Mouse (Mus musculus) embryonic facial prominence, embryonic 10.5 days (tissue): ENCODE measurements at regions not wholly inside any gene's neighbourhood (a gene's known extent, or its start where the extent isn't known, plus 50 kb on each side); places are given as distances from the start of the nearest gene placed in this dataset.

Source experiments
- DNase-seq: peaks from one replicate; pipeline ENCODE4 v3.0.0-alpha.2; 2017; ENCODE audit warnings: low spot score
- H3K27ac ChIP-seq: fragments of 300-500 bp; sonication (generic); replicated peaks from 2 replicates; pipeline ENCODE4 v1.5.1; 2016; ENCODE audit warnings: mild to moderate bottlenecking
- H3K27me3 ChIP-seq: fragments of 300-500 bp; sonication (generic); replicated peaks from 2 replicates; pipeline ENCODE4 v1.6.1; 2016; ENCODE audit warnings: low read depth, mild to moderate bottlenecking; ENCODE audit not compliant: poor library complexity, severe bottlenecking
- H3K36me3 ChIP-seq: fragments of 300-500 bp; sonication (generic); replicated peaks from 2 replicates; pipeline ENCODE4 v1.6.1; 2016; ENCODE audit warnings: mild to moderate bottlenecking, moderate library complexity
- H3K4me1 ChIP-seq: fragments of 300-500 bp; sonication (generic); 2 replicates; pipeline ENCODE4 v1.6.1; 2016
- H3K4me3 ChIP-seq: fragments of 300-500 bp; sonication (generic); 2 replicates; pipeline ENCODE4 v1.5.1; 2016; ENCODE audit warnings: mild to moderate bottlenecking, moderate library complexity
- H3K9me3 ChIP-seq: fragments of 300-500 bp; sonication (generic); 2 replicates; pipeline ENCODE4 v1.6.1; 2016; ENCODE audit warnings: mild to moderate bottlenecking
- WGBS: fragments of 180-500 bp; shearing (Covaris S2); methylation state at CpG from one replicate; pipeline ENCODE4 v1.1.7; 2016; 5-methylcytosine and 5-hydroxymethylcytosine counted together

DNA sequence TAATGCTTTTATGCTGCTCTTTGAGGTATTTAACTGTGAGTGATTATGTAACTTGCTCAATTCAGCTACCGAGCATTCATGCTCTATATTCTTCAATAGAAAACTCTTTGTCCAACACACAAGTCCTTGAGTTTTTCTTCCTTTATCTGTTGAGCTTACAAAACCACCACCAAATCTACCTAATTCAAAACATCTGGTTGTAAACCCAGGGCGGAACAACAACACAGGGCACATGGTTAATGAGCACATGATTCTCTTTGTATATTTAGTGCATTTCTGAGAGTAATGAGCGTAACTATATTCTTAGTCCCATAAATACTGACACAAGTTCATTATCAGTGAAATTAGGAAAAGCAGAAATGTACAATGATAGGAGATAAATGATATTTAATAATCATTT, 798.2 kb downstream of the Sorcs1 start:
- no peaks in the 10 kb centered on the region for H3K36me3 ChIP-seq
- H3K4me3 ChIP-seq = no peak overlapping the region
- H3K27me3 ChIP-seq = no peaks in the 10 kb centered on the region
- WGBS = 61% methylated on average over 3 of the region's 3 CpGs
- H3K4me1 ChIP-seq = no peaks in the 10 kb centered on the region
- no peak for DNase-seq
- H3K9me3 ChIP-seq = no peaks in the 10 kb centered on the region
- H3K27ac ChIP-seq = no peak overlapping the region

DNA sequence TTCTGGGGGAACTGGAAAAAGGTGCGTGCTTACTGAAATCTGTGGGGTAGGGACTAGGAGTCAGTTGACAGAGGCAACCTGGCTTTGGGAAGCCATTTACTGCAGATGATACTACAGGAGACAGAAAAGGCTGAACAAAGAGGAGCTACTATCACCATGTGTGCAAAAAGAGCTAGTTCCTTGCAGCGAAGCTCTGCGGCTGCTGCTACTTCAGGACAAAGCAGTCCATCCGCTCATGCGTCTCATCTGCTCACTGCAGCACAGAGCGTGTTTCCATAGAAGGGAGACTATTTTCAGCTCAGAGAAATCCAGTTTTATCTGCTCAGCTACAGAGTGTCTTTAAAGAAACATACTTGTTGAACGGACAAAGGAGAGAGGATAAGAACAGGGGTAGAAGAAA, 817.7 kb downstream of the Sorcs1 start:
- Histone ChIP-seq H3K36me3 (no peaks in the 10 kb centered on the region), H3K4me1 (peaks cover 7% of the 10 kb centered on the region), H3K27ac (no peak overlapping the region), H3K4me3 (no peak overlapping the region), H3K9me3 (no peaks in the 10 kb centered on the region), H3K27me3 (no peaks in the 10 kb centered on the region)
- DNase-seq = no peak
- 76% methylated on average over 7 of the region's 7 CpGs for WGBS

DNA sequence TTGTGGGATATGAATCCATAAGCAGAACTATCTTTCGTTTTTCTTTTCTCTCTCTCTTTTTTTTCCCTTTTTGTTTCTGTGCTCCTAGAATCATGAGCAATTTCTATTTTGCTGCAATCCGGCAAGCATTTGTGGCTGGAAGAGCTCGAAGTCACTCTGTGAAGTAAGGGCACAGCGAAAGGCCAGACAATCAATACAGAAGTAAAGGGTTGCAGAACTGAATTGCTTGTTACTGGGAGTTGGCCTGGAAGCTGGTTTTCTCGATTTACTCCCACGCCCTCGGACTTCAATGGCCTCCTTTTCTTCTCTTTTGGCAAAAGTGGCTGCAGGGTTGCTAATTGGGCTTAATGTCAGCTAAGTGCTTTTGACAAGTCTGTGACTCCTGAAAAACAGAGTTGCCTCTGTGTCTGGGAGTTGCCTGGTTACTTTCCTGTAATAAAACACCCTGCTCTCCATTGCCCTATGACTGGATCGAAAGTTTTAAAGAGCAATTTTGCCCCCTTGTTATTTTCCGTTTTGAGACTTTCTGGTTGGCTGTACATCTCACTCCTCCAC, 822.9 kb downstream of the Sorcs1 start:
- H3K4me3 ChIP-seq = no peak overlapping the region
- WGBS = 33% methylated on average over 9 of the region's 9 CpGs
- 0 out of 2 replicates have a peak overlapping the region, but pooled peaks have one; percentile 40 for H3K27ac ChIP-seq
- H3K36me3 ChIP-seq = no peaks in the 10 kb centered on the region
- DNase-seq = peak; percentile 54
- H3K27me3 ChIP-seq = no peaks in the 10 kb centered on the region
- no peaks in the 10 kb centered on the region for H3K9me3 ChIP-seq
- H3K4me1 ChIP-seq = peaks cover 16% of the 10 kb centered on the region

DNA sequence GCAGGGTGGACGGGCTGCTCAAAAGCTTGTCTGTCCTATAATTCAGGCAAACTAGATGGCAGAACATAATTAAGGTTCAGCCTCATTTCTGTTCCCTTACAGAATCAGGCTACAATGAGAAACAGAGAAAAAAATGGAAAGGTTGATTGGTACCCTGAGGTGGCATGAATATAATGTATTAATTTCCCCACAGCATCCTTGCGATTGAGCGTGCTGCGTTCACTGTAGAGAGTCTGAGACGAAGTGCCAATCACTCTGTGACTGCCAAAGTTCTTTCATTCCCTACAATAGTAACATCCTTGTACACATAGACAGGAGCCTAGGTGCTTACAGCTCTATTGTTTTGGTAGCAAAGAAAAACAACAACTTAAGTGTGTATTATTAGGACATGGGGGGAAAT, 836.5 kb downstream of the Sorcs1 start:
- 90% methylated on average over 5 of the region's 5 CpGs for WGBS

DNA sequence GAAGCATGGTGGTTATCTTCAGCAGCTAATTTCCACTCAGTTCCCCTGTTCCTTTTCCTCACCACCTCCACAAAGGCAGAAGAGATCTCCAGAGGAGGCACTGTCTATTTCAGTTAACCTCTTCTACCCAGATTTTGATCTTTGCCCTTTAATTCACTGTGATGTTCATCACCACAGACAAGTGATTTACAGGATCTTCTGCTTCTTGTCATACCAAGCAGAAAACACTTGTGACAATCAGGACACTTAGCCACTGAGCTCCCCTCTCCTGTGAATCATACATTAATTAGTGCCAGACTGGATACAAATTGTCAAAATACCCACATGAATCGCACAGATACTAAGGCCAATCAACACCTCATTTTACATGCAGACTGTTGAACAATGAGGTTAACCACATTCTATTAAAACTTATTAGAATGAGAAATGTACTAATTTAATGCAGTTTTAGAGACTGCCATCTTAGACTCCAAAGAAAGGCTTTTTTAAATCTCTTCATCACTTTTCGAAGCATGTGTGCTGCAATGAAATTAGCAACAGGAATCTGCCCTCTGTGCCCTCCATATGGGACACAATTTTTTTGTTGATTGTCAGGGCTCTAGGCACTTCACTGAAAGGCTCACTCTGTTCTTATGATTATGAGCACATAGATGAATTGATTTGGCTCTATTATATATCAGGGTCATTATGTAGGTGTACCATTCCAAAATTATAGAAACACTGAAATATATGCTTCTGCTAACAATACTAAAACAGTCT, 839.1 kb downstream of the Sorcs1 start:
- 0 out of 2 replicates have a peak, but pooled peaks cover 5% of the 10 kb centered on the region for H3K4me1 ChIP-seq
- DNase-seq = no peak
- H3K9me3 ChIP-seq = no peaks in the 10 kb centered on the region
- H3K27me3 ChIP-seq = no peaks in the 10 kb centered on the region
- H3K4me3 ChIP-seq = no peak overlapping the region
- 64% methylated on average over 2 of the region's 2 CpGs for WGBS
- H3K36me3 ChIP-seq = no peaks in the 10 kb centered on the region
- H3K27ac ChIP-seq = no peak overlapping the region

More for the DNA sequence above, 836.5 kb downstream of the Sorcs1 start:
- DNase-seq = no peak
- no peaks in the 10 kb centered on the region for H3K9me3 ChIP-seq
- H3K27ac ChIP-seq = no peak overlapping the region
- no peak overlapping the region for H3K4me3 ChIP-seq
- H3K4me1 ChIP-seq = 0 out of 2 replicates have a peak, but pooled peaks cover 5% of the 10 kb centered on the region
- no peaks in the 10 kb centered on the region for H3K36me3 ChIP-seq
- no peaks in the 10 kb centered on the region for H3K27me3 ChIP-seq

DNA sequence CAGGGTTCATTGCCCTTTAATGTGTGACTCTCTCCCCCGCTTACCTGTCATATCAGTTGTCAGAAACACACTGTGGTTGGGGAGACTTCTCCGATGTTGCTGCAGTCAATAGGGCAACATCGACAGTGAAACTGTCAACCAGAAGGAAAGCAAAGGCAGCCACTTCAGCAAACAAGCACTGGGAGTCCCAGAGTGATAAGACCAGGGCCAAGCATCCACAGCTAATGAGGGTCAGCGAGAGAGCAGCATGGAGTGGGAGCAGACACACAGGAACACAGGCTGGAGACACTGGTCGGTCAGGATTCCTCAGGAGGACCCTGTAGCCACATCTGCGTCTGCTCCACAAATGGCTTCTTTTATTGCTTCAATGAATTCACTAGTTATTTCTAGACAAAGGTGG, 847.5 kb downstream of the Sorcs1 start:
- no peaks in the 10 kb centered on the region for H3K9me3 ChIP-seq
- H3K4me3 ChIP-seq = no peak overlapping the region
- no peak for DNase-seq
- 62% methylated on average over 6 of the region's 6 CpGs for WGBS
- H3K4me1 ChIP-seq = 0 out of 2 replicates have a peak, but pooled peaks cover 3% of the 10 kb centered on the region
- no peak overlapping the region for H3K27ac ChIP-seq
- H3K27me3 ChIP-seq = no peaks in the 10 kb centered on the region
- H3K36me3 ChIP-seq = no peaks in the 10 kb centered on the region

DNA sequence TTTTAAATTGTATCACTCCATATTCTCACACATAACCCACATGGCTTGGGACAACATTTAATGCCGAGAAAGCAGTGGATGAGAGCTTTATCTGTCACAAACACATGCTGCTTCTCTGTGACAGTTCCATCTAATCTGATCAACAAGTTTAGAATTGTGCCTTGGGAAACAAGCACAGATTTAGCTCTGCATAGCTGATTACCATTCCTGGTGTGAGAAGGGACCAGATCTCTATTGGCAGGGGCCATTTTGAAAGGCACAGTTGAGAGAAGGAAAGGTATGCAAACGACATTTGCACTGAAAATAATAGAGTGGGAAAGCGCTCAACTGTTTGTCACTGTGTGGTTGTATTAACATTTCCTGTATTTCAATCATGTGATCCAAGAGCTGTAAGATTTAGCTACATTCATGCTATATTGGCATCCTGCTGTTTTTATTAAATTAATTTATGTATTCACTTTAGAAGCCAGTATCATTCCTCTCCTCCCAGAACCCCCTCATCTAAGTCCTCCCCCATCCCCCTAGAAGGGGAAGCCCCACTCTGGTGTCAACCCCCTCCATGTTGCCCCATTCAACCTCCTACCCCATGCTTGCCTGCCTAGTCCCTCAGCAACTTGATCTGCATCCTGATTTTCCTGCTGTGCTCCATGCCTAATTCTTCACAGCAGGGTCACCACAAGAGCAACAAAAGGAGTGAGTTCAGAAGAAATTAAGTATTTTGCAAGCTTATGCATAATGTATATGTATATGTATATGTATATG, 872.6 kb downstream of the Sorcs1 start:
- Histone ChIP-seq H3K4me3 (no peak overlapping the region), H3K27me3 (no peaks in the 10 kb centered on the region), H3K36me3 (no peaks in the 10 kb centered on the region), H3K4me1 (no peaks in the 10 kb centered on the region), H3K9me3 (no peaks in the 10 kb centered on the region), H3K27ac (no peak overlapping the region)
- 64% methylated on average over 3 of the region's 3 CpGs for WGBS
- no peak for DNase-seq
